Mouse (Mus musculus): ENCODE measurements around the gene Oxct2b. TPM values are rescaled to one million over a fixed set of nuclear protein-coding genes. Genes with fewer than 3 reads are reported as not detected.
"Not testable (repeated sequence)": the region's sequence is repeated elsewhere in the genome, so short reads cannot be mapped to it uniquely, and the experiment has no call there.

Oxct2b gene
- polyA plus RNA-seq, 1 experiment from 2014 or later, result not detected

- no peak for ATAC-seq (ENCODE audit: insufficient number of reproducible peaks, insufficient read depth, low FRiP score, low TSS enrichment, low read depth)
- H3K27ac ChIP-seq, result no peak overlapping the region
- H3K9me3 ChIP-seq, result no peaks in the 10 kb centered on the region
- no peak overlapping the region for H3K9ac ChIP-seq (replicated peaks)
- no peaks in the 10 kb centered on the region for H3K4me1 ChIP-seq (replicated peaks)
- no peaks in the 10 kb centered on the region for H3K36me3 ChIP-seq
- no peak overlapping the region for H3K4me2 ChIP-seq
- H3K27me3 ChIP-seq, result no peaks in the 10 kb centered on the region
- H3K4me3 ChIP-seq (replicated peaks), result no peak overlapping the region
These were observed 39.8 kb downstream of the Oxct2b start for GRCm38 (mm10) chr4:123155840-123156239.

GRCm38 (mm10) chr4:123160571-123160970 is 44.5 kb downstream of the Oxct2b start:
- H3K9ac ChIP-seq (replicated peaks), result no peak overlapping the region
- no peaks in the 10 kb centered on the region; the same call in 1 of the 2 replicates for H3K9me3 ChIP-seq
- no peaks in the 10 kb centered on the region for H3K36me3 ChIP-seq
- no peak for ATAC-seq (ENCODE audit: insufficient number of reproducible peaks, insufficient read depth, low FRiP score, low TSS enrichment, low read depth)
- H3K27me3 ChIP-seq, result peaks cover 20% of the 10 kb centered on the region
- WGBS, result 74% methylated on average over 6 of the region's 6 CpGs
- 0 out of 2 replicates have a peak, but pooled peaks cover 7% of the 10 kb centered on the region for H3K4me1 ChIP-seq (replicated peaks)
- no peak overlapping the region for H3K4me2 ChIP-seq
- no peak overlapping the region for H3K27ac ChIP-seq
- no peak overlapping the region for H3K4me3 ChIP-seq (replicated peaks)

- H3K36me3 ChIP-seq; ATAC-seq (ENCODE audit: insufficient number of reproducible peaks, insufficient read depth, low FRiP score, low TSS enrichment, low read depth); H3K4me3 ChIP-seq (replicated peaks); H3K4me2 ChIP-seq; H3K9ac ChIP-seq (replicated peaks); H3K27ac ChIP-seq; H3K9me3 ChIP-seq; H3K4me1 ChIP-seq (replicated peaks): not testable (repeated sequence)
- H3K27me3 ChIP-seq, result peaks cover 20% of the 10 kb centered on the region
- 65% methylated on average over 3 of the region's 3 CpGs for WGBS
These were observed 45.2 kb downstream of the Oxct2b start for GRCm38 (mm10) chr4:123161251-123161650.

GRCm38 (mm10) chr4:123162305-123162917 is 46.3 kb downstream of the Oxct2b start:
- Histone ChIP-seq H3K9ac (replicated peaks) (no peak overlapping the region), H3K4me1 (replicated peaks) (0 out of 2 replicates have a peak, but pooled peaks cover 7% of the 10 kb centered on the region), H3K27me3 (peaks cover 20% of the 10 kb centered on the region), H3K36me3 (no peaks in the 10 kb centered on the region), H3K4me3 (replicated peaks) (0 out of 2 replicates have a peak overlapping the region, but pooled peaks have one; percentile 10), H3K27ac (no peak overlapping the region), H3K9me3 (no peaks in the 10 kb centered on the region; the same call in 1 of the 2 replicates), H3K4me2 (peak overlapping the region; percentile 38)
- no peak for ATAC-seq (ENCODE audit: insufficient number of reproducible peaks, insufficient read depth, low FRiP score, low TSS enrichment, low read depth)
- 18% methylated on average over 15 of the region's 15 CpGs for WGBS

- 80% methylated on average over 15 of the region's 15 CpGs for whole genome bisulfite sequencing
- no peak for ATAC-seq (ENCODE audit: insufficient number of reproducible peaks, insufficient read depth, low FRiP score, low TSS enrichment, low read depth)
- Histone ChIP-seq H3K27me3 (peaks cover 20% of the 10 kb centered on the region), H3K4me1 (replicated peaks) (0 out of 2 replicates have a peak, but pooled peaks cover 7% of the 10 kb centered on the region), H3K4me3 (replicated peaks) (no peak overlapping the region), H3K4me2 (no peak overlapping the region), H3K36me3 (no peaks in the 10 kb centered on the region), H3K27ac (no peak overlapping the region), H3K9me3 (peaks cover under 1% of the 10 kb centered on the region; the same call in 1 of the 2 replicates), H3K9ac (replicated peaks) (no peak overlapping the region)
These were observed 48.1 kb downstream of the Oxct2b start for GRCm38 (mm10) chr4:123164157-123164556.

Other genes with a start within 250 kb of the Oxct2b start
- 35.4 and 43.1 TPM in 2 replicates for gene Cap1, start 230.2 kb upstream of the Oxct2b start, polyA plus RNA-seq (2016; fragmentation: Nextera tagmentation; extraction: Ambion mirVana)
- 7.8 and 8.6 TPM in 2 replicates for gene Mfsd2a, start 155.1 kb upstream of the Oxct2b start, polyA plus RNA-seq (2016; fragmentation: Nextera tagmentation; extraction: Ambion mirVana)
- gene Mycl, start 120.6 kb upstream of the Oxct2b start, polyA plus RNA-seq (2016; fragmentation: Nextera tagmentation; extraction: Ambion mirVana), result 42.8 and 46.3 TPM in 2 replicates
- gene Trit1, start 99.7 kb upstream of the Oxct2b start, polyA plus RNA-seq (2016; fragmentation: Nextera tagmentation; extraction: Ambion mirVana), result 18.3 and 20.6 TPM in 2 replicates
- gene Bmp8b, start 11.1 kb upstream of the Oxct2b start, polyA plus RNA-seq (2016; fragmentation: Nextera tagmentation; extraction: Ambion mirVana), result 0.19 and 0.68 TPM in 2 replicates
- 114 and 117 TPM in 2 replicates for gene Ppie, start 23.7 kb downstream of the Oxct2b start, polyA plus RNA-seq (2016; fragmentation: Nextera tagmentation; extraction: Ambion mirVana)
- 0.10 and 0.73 TPM in 2 replicates for gene Hpcal4, start 67.0 kb downstream of the Oxct2b start, polyA plus RNA-seq (2016; fragmentation: Nextera tagmentation; extraction: Ambion mirVana)
- not detected in 2 replicates for gene Nt5c1a, start 85.2 kb downstream of the Oxct2b start, polyA plus RNA-seq (2016; fragmentation: Nextera tagmentation; extraction: Ambion mirVana)
- 2.8 and 3.2 TPM in 2 replicates for gene Heyl, start 117.3 kb downstream of the Oxct2b start, polyA plus RNA-seq (2016; fragmentation: Nextera tagmentation; extraction: Ambion mirVana)
- gene Pabpc4, start 146.1 kb downstream of the Oxct2b start, polyA plus RNA-seq (2016; fragmentation: Nextera tagmentation; extraction: Ambion mirVana), result 39.9 and 41.7 TPM in 2 replicates
- gene Oxct2a, start 207.4 kb downstream of the Oxct2b start, polyA plus RNA-seq (2016; fragmentation: Nextera tagmentation; extraction: Ambion mirVana), result not detected in 2 replicates
- gene Bmp8a, start 227.0 kb downstream of the Oxct2b start, polyA plus RNA-seq (2016; fragmentation: Nextera tagmentation; extraction: Ambion mirVana), result 0.51 and 0.81 TPM in 2 replicates